Mouse (Mus musculus): Measurements from ENCODE around the gene Hoxd9.

Gene Hoxd9

DNA sequence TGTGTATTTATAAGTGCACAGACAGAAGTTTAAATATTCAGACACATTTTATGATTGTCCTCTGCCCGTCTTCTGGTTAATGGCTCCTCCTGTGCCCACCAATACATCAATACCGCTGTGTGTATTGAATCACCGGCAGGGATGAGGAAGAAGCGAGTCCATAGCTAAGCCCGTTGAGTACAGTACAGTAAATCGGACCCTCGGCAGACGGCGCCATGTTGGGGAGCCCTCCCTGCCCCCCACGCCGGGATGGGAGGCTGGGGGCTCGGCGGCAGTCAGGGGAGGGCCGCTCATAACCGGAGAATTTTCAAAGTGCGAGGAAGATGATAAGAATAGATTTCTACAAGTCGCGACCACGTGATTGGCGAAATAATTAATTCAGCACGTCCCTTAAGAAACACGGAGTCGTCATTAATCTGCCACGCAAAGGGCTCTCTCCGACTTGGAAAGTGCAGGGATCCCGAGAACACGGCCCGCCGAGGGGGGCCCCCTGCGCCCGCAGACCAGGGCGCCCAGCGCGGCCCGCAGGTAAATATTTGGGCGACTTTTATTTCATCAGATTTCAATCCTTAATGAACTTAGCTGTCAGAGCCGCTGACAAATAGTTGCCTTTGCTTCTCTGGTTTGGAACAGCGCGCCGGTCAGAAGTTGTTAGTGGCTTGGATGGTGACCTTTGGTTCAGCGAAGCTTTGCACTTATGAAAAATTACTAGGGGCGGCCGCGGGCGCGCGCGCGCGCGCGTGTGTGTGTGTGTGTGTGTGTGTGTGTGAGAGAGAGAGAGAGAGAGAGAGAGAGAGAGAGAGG is 35.2 kb downstream of the Hoxd9 start:
- DNase-seq (ENCODE audit: low read depth, low spot score) = no peak

DNA sequence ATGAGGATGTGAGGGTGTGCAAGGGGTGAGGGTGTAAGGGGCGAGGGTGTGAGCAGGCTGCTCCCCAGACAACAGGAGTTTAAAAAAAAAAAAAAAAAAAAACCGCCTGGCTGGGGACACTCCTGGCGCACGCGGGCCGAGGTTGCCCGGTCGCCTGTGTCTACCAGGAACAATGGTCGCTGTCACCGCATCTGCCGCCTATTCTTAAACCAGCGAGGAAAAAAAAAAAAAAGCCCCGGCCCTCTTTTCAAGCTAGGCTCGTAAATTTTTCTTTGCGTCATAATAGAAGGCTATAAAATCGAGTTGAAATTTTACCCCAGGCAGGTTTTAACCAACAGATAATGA is 35.8 kb downstream of the Hoxd9 start:
- no peak for DNase-seq (ENCODE audit: low read depth, low spot score)

DNA sequence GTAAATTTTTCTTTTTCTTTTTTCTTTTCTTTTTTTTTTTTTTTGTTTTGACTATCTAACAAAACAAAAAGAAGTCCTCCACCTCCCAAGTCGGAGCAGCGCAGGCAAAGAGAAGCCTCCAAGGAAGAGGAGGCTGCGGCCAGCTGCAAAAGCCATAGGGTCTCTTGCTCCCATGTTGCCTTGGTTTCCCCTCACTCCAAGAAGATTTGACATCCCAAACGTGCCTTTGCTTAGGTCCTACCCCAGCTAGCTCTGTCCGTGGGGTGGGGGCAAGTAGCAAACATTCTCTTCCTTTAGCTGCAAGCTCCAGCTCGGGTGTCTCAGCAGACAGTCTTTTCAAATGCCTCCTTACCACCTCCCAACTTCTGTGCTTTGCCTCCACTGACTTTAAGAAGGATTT is 36.2 kb downstream of the Hoxd9 start:
- no peak for DNase-seq (ENCODE audit: low read depth, low spot score)

DNA sequence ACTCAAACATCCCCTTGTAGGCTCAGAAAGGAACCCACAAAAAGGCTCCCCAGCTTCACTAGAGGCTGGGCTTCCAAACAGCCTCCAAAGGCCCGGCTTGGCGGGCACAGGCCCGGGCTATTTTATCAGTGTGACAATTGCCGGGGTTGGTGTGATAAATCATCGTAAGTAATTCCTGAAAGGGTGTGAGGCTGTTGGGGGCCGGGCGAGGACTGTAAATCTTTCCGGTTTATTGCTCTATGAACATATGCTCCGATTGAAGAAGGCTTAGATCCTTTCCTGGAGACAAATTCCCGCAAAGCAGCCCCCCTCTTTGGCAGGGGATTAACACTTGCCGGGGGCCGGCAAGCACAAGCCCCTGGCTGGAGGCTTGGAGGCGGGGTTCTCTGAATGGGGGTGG is 36.9 kb downstream of the Hoxd9 start:
- DNase-seq (ENCODE audit: low read depth, low spot score) = no peak

DNA sequence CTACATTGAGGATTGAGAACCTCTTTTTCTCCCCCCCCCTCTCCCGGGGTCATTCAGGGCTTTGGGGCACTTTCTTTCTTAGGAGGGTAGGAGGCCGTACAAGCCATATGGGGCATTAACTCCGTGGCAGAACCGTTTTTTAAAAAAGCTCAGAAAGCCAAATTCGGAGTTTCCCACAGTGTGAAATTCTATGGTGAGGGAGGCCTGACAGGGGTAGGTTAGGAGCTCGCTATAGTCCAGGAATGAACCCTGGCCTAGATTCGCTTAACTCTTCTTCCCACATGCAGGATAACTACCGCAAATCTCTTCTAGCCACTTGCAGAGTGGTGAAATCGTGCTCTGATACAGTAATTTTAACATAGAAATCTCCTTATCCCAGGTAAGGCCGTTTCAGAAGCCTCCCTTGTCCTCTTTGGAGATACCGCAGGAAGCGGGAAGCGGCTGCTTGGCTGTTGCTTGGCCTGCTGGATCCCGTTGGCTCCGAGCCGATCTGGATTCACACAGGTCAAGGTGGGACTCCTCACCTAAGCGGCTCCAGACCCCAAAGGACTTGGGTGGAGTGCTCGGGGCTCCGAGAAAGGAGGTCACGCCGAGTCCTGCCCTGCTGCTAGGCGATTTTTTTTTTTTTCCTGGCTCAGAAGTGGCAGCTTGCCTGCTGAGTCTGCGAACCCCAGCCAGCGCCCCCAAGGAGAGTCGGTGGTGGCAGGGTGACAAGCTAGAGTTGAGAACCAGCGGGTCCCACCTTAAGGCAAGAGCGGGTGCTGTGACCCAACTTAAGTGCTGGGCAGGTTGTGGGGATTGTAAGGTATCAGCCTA is 37.7 kb downstream of the Hoxd9 start:
- no peak for DNase-seq (ENCODE audit: low read depth, low spot score)

DNA sequence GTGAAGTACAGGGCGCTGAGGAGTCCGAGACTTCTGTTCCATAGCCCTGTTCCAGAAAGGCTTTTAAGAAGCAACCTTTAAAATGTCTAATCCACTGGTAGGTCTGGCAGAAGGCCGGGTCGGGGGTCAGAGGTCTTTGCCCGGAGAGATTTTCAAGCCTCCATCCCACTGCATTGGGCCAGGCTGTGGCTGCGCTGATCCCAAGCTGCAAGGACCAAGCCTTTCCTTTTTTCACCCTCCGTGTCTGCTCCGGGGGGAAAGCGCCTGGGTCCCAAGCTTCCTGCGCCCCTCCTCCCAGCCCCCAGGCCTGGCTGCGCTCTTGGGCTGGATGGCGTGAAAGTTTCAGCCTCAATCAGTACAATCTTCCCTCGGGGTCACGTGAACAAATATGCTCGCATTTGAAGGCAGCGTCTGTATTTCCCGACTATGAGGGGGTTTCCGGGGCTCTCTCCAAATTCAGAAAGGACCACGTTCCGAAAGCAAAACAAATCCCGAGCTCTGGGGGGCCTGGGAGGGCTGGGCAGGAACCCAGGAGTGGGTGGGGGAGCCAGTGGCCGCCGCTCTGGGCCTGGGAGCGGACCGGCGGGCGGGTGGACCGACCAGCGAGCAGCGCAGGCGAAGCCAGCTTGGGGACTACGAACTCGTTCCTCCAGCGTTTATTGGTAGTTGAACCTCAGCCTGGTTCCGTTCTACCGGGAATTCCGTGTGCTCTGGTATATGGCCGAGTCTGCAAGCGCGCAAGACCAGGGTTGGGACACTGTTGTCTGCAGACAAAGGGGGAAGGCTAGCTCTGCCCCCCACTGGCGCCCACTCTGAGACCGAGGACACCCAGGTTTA is 38.5 kb downstream of the Hoxd9 start:
- DNase-seq (ENCODE audit: low read depth, low spot score) = no peak

DNA sequence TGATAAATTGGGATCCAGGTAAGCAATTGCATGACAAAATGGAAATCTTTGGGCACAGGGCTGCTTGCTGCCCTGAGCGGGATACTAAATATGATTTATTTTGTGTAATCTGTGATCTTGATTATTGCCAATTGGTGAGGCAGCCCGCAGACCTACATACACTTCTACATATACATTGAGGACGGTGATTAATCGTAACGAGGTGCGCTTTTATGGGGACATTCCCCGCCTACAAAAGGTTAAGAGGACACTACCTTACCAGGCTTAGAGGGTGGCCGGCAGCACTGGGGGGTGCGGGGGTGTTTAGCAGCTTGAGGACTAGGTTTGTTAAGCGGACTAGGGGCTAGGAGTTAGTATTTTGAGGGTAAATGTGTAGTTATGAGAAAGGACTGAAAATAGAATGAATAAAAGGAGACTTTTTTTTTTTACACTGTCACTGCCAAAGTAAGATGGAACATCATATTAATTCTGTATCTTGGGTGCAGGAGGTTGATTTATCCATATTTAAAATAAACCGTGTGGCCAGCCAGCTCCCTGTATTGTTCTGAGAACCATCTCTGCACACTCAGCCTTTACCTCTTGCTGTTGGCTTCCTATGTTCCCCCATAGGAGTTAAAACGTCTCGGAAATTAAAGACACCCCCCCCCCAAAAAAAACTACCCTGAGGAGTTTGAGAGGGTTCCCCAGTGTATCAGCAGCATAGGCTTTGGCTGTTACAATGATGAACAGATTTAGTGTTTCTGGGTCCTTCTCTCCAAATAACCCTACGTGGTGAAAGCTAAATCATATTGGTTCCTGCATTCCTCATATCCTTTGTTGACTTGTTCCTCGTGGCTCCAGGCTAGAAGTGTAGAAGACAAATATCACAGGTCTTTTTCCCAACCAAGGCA is 39.4 kb downstream of the Hoxd9 start:
- no peak for DNase-seq (ENCODE audit: low read depth, low spot score)

DNA sequence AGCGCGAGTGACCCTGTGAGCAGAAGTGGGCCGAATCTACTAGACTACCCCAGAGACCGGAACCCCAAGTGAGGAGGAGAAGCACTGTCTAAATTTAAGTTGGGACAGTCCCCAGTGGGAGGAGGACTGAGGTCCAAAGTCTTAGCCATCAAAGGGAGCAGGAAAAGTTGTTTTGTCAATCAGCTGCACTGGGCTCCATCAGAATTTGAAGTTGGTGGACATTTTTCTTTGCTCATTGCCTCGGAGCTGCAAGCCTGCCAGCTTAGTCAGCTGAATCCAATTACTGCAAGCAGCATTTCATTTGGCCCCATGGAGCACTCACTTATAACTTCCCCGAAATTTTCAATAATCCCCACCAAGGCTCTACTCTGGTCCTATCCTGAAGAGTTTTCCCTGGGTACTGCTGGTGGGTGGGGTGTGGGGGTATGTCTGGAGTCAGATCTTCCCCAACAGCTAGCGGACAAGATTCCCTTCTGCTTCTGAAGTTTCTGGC is 40.1 kb downstream of the Hoxd9 start:
- DNase-seq (ENCODE audit: low read depth, low spot score) = no peak

DNA sequence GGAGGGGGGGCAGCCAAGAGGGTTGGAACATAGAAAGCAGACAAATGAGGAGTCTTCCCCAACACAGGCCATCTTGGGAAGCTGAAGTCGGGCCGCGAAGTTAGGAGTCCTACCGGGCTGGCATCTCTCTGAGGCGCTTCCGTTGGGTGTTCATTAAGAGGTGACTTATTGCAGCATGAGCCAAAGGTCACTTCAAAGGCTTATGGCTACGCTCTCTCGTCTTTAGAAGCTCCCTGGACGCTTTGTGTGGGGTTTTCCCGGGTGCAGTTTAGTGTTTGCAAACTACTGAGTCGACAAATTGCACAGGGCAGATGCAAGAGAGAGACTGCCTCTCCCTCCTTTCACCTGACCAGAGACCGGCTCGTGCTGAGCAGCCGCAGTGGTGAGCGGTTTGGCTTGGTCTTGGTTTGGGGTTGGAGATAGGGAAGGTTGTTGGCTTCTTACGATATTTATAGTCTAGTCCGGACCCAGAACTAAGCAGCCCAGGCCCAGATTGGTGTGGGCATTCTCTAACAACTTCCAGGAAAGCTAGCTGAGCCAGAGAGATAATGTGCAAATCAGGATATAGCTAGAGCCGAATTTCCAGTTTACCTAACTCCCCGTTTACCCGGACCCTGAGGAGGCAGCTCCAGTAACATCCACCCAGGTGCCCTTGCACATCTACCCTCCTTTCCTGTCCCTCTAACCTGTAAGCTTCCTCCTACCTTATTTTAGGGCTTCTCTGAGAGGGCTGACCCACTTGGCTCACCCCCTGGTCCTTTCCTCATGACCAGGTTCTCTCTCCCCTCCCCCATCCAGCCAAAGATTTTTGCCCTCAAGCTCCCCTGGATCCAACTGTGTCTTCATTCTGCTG is 41.3 kb downstream of the Hoxd9 start:
- no peak for DNase-seq (ENCODE audit: low read depth, low spot score)

DNA sequence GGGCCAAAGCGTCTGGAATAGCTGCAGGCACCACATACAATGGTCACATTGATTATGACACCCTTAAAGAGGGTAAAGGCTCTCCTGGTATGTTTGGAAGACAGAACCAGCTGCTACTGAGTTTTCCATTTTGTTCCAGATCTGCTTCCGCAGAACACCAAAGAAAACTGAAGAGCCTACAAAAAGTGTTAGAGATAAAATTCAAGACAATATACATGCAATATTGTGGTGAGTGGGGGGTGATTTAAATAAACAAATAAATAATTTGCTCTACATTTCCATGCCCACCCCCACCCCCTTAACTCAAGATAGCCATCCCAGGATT is 41.9 kb downstream of the Hoxd9 start:
- no peak for DNase-seq (ENCODE audit: low read depth, low spot score)

DNA sequence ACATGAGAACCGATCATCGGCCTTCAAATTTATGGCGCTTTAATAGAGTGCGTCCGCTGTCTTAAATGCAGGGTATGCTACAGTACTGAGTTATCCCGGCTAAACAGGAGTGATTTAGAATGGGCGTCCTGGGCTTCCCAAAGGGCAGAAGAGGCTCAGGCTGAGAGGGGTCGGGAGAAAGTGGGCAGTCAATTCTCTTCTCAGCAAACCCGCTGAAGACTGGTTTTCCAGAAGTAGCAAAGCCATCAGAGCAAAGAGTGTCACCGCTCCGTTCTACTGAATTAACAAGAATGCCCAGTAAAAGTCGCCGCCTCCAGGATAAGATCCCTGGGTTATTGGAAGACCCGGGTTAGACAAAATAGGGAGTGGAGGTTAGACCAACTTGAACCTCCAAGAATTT is 42.3 kb downstream of the Hoxd9 start:
- no peak for DNase-seq (ENCODE audit: low read depth, low spot score)

DNA sequence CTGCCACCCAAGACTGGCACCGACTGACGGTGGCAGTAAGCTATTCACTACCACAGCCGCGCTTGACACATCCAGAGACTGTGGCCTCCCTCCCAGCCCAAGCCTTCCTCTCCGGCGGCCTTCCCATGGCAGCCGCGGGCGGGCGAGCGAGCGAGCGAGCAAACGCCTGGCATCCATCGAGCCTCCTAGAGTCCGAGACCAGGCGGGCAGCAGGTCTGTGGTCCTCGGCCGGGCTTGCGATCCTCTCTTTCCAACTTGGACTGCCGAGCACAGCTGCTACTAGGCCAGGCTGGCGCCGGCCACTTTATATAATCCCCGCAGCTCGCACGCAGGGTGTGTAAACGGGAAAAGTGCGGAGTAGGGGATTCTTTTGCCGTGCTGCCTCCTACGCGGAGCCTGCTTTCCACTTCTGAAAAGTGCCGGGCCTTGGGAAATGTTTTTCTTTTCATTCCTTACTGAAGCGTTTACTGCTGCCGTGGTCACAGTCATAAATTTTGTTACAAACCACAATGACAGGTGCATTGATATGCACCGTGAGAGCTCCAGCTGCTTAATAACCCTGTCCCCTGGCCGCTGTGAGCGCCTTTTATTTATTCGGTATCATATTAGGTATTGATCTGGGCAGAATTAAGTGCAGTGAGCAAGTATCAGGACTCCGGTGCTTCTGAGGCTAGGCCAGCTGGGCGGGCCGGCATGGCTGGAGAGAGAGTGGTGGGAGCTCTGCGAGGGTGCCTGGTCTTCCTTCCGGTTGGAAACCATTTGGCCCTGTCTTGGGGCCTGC is 43.0 kb downstream of the Hoxd9 start:
- no peak for DNase-seq (ENCODE audit: low read depth, low spot score)

DNA sequence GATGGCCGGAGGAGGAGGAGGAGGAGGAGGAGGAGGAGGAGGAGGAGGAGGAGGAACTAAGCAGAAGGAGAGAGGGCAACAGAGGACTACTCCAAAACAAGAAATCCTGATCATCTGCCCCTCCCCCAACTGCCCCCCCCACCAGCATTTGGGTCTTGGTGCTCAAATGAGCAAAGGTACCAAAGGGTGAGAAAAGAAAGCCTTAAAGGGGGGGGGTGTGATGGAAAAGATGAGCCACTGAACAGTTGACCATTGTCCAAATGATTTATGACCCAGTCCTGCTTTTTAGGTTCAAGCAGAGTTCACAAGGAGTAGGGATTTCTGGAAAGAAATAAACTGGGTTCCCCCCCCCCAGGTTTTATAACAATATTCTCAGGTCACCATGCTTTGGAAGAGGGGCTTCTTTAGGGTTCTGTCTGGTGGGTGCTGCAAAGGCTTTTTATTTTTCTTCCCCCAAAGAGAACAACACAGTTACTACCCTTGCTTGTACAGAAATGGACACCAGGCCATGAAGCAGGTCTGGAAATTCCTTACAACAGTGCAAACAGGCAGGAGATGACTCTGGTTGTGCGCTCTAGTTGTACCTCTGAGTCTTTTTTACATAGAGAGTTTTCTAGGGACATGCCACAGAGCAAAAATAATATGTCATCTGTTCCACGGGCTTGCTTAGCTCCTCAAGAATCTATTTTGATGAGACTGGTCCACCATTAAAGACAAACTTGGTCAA is 43.9 kb downstream of the Hoxd9 start:
- no peak for DNase-seq (ENCODE audit: low read depth, low spot score)

DNA sequence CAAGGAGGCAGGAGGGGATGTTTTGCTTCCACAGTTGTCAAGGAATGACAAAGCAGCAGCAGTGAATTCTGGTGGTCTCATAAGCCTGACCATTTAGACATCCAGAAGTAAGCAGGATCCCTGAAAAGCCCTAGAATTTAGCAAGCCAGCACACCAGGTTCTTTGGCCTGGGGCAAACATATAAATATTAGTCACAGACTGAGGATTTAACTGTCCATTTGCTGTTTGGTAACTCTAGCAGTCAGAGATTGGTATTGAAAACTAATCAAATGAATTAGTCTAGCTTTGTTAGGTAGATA is 44.4 kb downstream of the Hoxd9 start:
- no peak for DNase-seq (ENCODE audit: low read depth, low spot score)

DNA sequence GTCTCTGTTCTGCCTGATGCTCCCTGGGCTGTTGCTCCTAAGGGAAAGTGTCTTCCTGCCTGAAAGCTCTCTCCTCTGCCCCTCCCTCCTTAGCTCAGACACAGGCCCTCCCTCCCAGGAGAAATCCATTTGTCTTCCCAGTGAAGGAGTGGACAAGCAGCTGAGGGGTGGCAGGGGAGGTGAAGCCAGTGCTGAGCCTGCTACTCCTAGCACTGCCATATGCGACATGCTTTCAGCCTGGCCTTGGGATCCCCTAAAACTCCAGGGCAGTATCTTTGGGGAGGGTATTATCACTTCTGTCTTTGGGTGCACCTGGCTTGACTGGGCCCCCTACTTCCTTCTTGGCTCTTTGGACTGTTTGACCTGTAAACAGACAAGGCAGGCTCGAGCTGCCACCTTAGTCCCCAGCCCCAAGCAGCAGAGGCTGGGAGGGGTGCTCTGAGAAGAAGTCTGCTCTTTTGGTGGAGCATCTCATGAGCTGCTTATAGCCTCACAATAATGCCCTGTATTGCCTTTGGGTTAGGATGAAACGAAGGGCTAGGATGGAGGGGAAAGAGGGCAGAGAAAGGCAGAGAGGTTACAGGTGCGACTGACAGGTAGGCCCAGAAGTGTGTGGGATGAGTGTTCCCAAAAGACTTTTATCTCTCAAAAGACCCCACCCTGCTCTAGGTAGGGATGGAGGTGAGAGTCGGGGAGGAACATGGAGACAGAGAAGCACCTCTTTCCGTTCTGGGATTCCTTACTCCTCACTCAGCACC is 48.2 kb downstream of the Hoxd9 start:
- DNase-seq (ENCODE audit: low read depth, low spot score) = no peak

DNA sequence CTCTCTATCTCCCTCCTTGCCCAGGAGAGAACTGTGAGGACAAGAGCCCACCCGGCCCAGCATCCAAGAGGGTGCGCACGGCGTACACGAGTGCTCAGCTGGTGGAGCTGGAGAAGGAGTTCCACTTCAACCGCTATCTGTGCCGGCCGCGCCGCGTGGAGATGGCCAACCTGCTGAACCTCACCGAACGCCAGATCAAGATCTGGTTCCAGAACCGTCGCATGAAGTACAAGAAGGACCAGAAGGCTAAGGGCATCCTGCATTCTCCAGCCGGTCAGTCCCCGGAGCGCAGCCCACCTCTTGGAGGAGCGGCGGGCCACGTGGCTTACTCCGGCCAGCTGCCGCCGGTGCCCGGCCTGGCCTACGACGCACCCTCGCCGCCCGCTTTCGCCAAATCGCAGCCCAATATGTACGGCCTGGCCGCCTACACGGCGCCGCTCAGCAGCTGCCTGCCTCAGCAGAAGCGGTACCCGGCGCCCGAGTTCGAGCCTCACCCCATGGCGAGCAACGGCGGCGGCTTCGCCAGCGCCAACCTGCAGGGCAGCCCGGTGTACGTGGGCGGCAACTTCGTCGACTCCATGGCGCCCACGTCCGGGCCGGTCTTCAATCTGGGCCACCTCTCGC is 48.9 kb downstream of the Hoxd9 start:
- no peak for DNase-seq (ENCODE audit: low read depth, low spot score)

DNA sequence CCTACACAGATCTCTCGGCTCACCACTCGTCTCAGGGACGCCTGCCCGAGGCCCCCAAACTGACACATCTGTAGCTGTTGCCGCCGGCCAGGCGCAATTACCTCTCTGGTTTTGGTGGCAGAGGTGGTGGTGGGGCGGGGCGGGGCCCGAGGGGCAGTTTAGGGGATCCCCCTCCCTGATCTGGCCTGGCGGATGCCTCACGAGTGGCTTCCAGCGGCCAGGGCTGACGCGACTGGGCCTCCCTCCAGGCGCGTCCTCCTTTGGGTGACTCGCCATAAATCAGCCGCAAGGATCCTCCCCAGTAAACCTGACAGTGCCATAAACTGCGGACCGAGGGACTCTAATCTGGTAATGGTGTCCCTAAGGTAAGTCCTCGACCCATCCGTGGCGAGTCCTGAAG is 49.5 kb downstream of the Hoxd9 start:
- DNase-seq (ENCODE audit: low read depth, low spot score) = no peak

DNA sequence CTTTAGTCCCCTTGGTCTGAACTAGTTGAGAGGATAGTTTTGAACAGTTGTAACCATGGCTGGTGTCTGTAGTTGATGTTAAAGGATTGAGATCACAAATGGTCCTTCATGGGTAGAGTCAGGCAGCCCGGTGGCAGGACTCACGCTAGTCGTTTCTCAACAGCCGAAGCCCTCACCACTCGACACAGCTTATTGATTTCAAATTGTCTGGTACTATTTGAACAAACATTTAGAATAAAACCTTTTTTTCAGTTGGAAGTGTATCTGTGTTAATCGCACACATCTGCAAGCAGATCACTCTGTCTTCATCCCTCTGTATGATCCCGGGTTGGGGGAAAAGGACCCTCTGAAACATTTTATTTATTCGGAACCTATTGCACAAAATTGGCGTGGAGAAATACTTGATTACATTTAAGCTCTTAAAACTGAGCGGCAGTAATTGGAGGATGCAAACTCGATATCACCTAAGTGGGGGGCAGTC is 50.2 kb downstream of the Hoxd9 start:
- DNase-seq (ENCODE audit: low read depth, low spot score) = no peak

Data from telencephalon, adult 2 months (tissue).